Mouse (Mus musculus) erythroid progenitor cell, adult 5-6 weeks (primary cell): ENCODE measurements around the gene Bloc1s4. TPM values are rescaled to one million over a fixed set of nuclear protein-coding genes. Genes with fewer than 3 reads are reported as not detected.
A peak's percentile ranks its signal among the peaks of the same experiment; 100 is the strongest.

Experiments used
- ATAC-seq: replicated peaks from 2 replicates; pipeline ENCODE4 v1.8.0; 2016; ENCODE audit warnings: moderate number of reproducible peaks, mild to moderate bottlenecking, moderate TSS enrichment, inconsistent platforms; ENCODE audit not compliant: poor library complexity, low FRiP score, severe bottlenecking
- total RNA-seq, 2 experiments: library from RNA; stranded (forward) in 1 of 2; stranded (reverse) in 1 of 2; fragments of 150-400 nt in 1 of 2; fragments of 186-747, 209-891 nt in 1 of 2; gene quantifications; 2 replicates each; pipeline versions ENCODE4 v1.2.3 to v1.2.4; 2015 to 2017; ENCODE audit warnings: low replicate concordance in 2 of 2

The Bloc1s4 gene
- total RNA-seq, 2 experiments from 2014 or later = 7.9 to 10.5 TPM

GRCm38 (mm10) chr5:36720710-36721375, 27.6 kb downstream of the Bloc1s4 start:
- ATAC-seq = peak; percentile 91

DNA sequence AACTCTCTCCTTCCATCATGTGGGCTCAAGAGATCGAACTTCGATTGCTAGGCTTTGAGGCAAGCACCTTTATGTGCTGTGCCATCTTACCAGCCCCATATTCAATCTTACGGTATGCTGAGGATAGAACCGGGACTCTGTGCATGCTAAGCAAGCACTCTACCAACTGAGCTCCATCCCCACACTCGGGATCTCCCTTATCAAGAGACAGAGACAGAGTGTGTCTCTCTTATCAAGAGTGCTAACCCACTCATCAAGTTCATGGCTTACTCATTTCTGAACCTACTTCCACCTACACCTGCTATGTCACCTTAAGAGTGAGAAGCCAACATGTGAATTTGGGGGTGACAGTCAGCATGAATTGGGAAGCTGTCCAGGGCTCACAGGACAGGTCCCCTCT, 28.2 kb downstream of the Bloc1s4 start:
- ATAC-seq = peak; percentile 31; the same call in 1 of the 2 replicates

DNA sequence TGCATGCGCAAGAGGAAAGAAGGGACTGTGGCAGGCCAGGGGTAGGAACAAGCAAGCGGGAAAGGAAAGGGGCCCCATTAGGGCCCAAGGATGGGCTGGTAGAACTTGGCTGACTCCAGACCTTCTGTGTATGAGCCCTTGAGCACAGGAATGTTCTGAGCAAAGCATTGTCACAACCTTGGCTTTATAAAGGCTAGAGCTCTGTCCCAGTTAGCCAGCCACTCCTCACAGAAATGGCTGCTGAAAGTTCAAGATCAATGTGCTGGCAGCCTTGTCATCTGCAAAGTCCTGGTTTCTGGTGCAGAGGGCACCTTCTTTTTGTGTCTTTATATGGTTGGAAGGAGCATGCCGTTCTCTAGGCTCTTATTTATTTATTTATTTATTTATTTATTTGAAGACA, 28.8 kb downstream of the Bloc1s4 start:
- ATAC-seq = no peak

GRCm38 (mm10) chr5:36719135-36719534, 29.3 kb downstream of the Bloc1s4 start:
- no peak for ATAC-seq

GRCm38 (mm10) chr5:36717889-36718288, 30.6 kb downstream of the Bloc1s4 start:
- ATAC-seq = no peak

DNA sequence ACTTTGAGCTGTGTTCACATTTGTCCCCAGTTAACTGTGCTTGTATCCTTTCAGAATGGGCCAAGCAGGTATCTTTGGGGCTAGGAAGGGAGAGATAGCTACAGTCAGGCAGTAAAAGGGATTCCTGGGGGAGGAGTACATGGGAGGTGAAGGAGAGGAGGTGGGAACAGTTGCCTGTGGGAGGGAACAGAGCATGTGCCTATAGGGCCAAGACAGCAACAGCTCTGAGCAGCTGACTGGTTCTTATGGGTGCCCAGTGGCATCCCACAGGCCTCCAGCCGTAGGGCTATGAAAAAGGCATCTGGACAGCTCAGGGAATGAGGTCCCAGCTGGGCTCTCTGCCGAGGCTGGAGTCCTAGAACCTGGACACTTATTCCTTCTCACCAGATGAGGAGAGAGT, 31.6 kb downstream of the Bloc1s4 start:
- ATAC-seq = no peak

DNA sequence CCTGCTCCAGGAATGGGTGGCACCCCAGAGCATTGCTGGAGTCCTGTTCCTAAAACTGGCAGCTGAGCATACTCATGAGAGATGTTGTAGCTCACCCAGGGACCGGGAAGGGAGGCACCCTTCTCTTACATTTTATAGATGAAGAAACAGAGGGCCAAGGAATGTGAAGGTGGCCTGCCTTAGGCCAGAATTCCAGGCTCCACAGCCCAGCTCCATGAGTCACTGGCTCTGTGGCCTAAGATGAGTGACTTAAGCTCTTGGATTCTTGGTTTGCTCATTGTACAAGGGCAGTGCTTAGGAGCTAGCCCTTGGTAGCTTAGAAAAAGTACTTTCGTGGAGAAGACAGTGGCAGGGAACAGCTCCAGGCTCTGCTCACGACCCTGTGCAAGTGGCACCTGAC, 33.6 kb downstream of the Bloc1s4 start:
- no peak for ATAC-seq

- ATAC-seq = no peak
Measured at GRCm38 (mm10) chr5:36713693-36714092, 34.8 kb downstream of the Bloc1s4 start.

DNA sequence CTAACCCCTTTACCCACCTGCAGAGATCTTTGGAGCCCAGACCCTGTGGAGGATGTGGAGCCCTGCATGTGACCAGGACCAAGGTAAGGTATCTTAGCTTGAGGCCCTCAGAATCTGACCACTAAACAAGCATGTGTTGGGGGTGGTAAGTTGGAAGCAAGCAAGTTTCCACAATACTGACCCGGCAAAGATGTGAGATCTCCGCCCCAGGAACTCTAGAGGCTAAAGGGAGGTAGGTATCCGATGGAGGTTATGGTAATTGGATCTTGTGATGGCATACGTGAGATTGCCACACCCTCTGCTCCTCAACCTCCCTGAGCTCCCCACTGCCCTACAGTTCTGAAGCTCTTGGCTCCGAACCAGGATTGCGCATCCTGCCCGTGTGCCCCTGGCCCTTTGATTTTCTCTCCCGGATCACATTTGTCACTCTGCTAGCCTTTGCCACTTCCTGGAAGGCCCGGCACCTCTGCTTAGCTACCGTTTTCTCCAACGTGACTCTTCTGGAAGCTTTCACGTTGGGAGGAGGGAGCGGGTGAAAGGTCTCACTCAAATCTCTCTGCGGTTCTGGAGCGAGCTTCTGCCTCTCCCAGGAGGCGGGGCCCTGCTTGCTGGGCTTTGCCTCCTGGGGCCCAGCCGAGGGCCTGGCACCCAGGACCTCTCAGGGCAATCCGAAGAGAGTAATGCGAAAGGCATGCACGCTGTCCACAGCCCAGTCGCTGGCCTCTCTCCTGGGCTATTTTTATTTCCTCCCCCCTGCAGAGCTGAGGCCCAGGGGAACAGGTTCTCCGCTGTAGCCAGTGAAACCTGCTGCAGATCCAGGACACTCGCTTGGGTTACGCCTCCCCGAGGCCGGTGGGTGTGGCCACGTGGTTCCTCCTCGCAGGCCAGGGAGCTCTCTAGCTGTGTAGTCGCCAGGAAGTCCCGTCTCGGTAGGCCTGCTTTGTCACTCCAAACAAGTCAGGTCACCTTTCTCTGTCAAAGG, 35.6 kb downstream of the Bloc1s4 start:
- ATAC-seq = peak; percentile 97

DNA sequence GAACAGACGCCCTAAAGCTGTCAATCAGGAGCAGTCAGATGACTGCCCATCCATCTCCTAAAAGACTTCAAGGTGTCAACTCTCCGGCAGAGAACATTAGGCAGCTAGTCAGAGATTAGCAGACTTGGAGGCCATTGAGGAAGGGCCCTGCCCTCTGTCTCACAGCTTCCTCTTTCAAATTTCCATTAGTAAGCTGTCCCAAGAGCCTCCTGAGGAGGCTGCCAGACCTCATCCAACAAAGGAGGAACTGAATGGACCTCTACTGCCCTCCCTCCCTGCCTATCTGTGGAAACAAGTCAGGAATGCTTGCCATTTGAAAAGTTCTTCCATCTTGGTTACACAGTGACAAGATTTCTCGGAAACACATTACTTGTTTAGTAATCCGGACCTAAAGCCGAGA, 36.6 kb downstream of the Bloc1s4 start:
- no peak for ATAC-seq

GRCm38 (mm10) chr5:36705792-36706191, 42.7 kb downstream of the Bloc1s4 start:
- no peak for ATAC-seq

DNA sequence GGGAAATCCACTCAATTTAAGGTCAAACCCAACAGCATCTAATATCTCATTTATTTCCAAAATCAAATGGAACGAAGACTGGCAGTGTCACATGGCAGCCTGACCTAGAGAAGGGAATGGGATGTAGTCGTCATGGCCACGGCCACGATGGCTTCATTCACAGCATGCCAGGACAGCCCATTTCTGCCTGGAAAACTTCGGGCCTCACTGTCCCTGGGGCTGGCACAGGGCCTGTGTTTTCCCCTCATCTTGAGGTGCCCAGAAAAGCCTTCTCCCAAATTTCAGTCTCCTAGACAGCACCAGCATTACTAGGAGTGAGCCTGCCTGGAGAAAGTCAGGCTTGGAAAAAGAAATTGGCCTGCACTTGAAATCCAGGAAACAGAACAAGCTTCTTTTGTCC, 43.1 kb downstream of the Bloc1s4 start:
- ATAC-seq = no peak

DNA sequence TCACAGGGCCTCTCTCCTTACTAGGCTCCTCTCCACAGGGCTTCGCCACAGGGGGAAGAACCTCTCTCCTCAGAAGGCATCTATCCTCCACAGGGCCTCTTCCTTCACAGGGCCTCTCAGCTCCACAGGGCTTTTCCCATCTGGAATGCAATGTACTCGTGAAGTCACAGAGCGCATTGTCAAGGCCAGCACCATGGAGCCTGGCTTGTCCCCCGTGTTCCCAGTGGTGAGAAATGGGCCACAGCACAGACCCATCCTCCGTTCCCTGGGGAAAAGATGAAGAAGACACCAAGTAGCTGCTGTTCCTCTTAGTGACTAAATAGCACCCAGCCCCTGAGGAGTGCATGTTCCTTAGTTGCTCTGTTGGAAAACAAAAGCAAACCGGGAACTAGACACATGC, 43.8 kb downstream of the Bloc1s4 start:
- no peak for ATAC-seq

DNA sequence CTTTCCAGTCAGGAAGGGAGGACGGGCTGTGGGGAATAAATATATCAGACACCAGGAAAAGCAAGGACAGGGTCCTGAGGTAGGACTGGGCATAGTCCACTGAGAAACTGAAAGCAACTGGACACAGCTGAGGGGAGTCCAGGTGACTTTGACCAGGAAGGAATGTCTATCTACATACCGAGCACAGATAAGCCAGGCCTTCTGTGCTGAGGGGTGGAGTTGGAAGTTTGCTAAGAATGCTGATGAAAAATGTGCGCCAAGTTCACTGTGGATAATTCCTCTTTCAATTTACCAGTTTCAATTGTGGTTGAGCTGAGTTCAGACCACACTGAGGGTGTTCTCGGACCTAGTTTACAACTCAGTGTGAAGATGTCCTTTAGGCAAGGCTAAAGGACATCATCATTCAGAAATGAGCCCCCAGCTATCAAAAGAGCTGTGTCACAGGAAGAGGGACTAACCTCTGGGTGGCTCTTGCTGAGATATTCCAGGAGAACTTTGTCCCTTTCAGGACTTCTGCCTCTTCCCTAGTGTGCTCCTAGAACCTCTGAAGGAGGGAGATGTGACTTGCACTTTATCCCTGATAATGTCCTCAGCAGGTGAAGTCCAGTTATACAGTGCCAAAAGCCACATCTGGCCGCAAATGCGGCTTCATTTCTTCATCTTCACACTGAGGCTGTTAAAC, 47.4 kb downstream of the Bloc1s4 start:
- ATAC-seq = no peak

- no peak for ATAC-seq
Measured at GRCm38 (mm10) chr5:36698689-36699088, 49.8 kb downstream of the Bloc1s4 start.

DNA sequence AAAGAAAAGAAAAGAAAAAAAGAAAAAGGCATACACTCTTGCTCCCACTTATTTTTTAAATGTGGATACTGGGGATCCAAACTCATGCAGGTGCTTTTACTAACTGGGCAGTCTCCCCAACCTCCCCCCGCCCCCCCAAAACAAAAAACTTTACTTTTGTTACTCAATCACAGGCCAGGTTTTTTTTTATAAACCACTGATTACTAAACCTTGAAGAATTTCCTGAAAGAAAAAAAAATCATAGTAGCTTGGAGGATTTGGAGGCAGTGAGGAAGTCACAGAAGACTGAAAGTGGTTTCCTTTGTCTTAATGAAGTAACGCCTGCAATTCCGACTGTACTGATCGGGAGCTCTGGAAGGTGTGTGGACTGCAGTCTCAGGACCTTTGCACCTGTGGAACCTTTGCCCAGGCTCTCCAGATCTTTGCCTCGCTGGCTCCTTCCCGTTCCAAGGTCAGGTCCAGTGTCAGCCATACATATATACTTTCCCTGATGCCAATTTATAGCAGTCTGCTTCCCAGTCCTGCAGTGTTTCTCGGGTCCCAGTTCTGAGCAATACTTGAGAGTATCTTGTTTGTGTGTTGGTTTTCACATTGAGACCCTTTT, 50.3 kb downstream of the Bloc1s4 start:
- ATAC-seq = no peak
